Mouse (Mus musculus) frontal cortex, adult 2 months (tissue): ENCODE results near the gene Kcmf1. TPM values are rescaled to one million over a fixed set of nuclear protein-coding genes. Genes with fewer than 3 reads are reported as not detected.
A peak's percentile ranks its signal among the peaks of the same experiment; 100 is the strongest.

ENCODE experiments used
- DNase-seq, 2 experiments: peaks; one replicate each; pipeline ENCODE4 v3.0.0; 2022; ENCODE audit warnings: low spot score in 1 of 2; ENCODE audit errors: extremely low spot score in 1 of 2
- polyA plus RNA-seq: library from polyadenylated mRNA; depleted of rRNA; stranded (reverse); fragments of >200 nt; gene quantifications from 2 replicates; pipeline ENCODE4 v1.2.3, GENCODE M21; 2012; rRNA removed

The Kcmf1 gene
- 73.0 and 89.1 TPM in 2 replicates for polyA plus RNA-seq

GRCm38 (mm10) chr6:72899781-72900681 lies at the start of gene Kcmf1:
Kcmf1 (minus strand) TSS chr6:72899979.
- peak in 1 of 2 experiments; percentile 50 for DNase-seq

GRCm38 (mm10) chr6:72949161-72949756 lies 49.5 kb upstream of the Kcmf1 start:
- peak; percentile 64 to 82 for DNase-seq

- no peak for DNase-seq
These were observed 48.6 kb upstream of the Kcmf1 start for GRCm38 (mm10) chr6:72948392-72948791.

- no peak for DNase-seq
These were observed 48.2 kb upstream of the Kcmf1 start for GRCm38 (mm10) chr6:72947960-72948359.

- DNase-seq = peak in 1 of 2 experiments; percentile 91
These were observed 40.7 kb upstream of the Kcmf1 start for GRCm38 (mm10) chr6:72940493-72940892.

- DNase-seq = no peak
These were observed 38.1 kb upstream of the Kcmf1 start for GRCm38 (mm10) chr6:72937859-72938258.

- DNase-seq = no peak
These were observed 37.7 kb upstream of the Kcmf1 start for GRCm38 (mm10) chr6:72937430-72937829.

GRCm38 (mm10) chr6:72932955-72933354 lies 33.2 kb upstream of the Kcmf1 start:
- DNase-seq = no peak

GRCm38 (mm10) chr6:72931533-72931932 lies 31.8 kb upstream of the Kcmf1 start:
- DNase-seq = no peak

- DNase-seq = no peak
These were observed 30.1 kb upstream of the Kcmf1 start for GRCm38 (mm10) chr6:72929795-72930398.

- DNase-seq = peak; percentile 2 to 49
These were observed 27.1 kb upstream of the Kcmf1 start for GRCm38 (mm10) chr6:72926755-72927482.

- no peak for DNase-seq
These were observed 26.3 kb upstream of the Kcmf1 start for GRCm38 (mm10) chr6:72926031-72926430.

GRCm38 (mm10) chr6:72923381-72923780 lies 23.6 kb upstream of the Kcmf1 start:
- DNase-seq = no peak

GRCm38 (mm10) chr6:72921081-72921480 lies 21.3 kb upstream of the Kcmf1 start:
- no peak for DNase-seq

GRCm38 (mm10) chr6:72918510-72919033 lies 18.8 kb upstream of the Kcmf1 start:
- no peak for DNase-seq

- no peak for DNase-seq
These were observed 16.6 kb upstream of the Kcmf1 start for GRCm38 (mm10) chr6:72916330-72916729.

- DNase-seq = no peak
These were observed 14.4 kb upstream of the Kcmf1 start for GRCm38 (mm10) chr6:72914087-72914749.

GRCm38 (mm10) chr6:72911261-72911660 lies 11.5 kb upstream of the Kcmf1 start:
- DNase-seq = no peak

- DNase-seq = no peak
These were observed 2.6 kb upstream of the Kcmf1 start for GRCm38 (mm10) chr6:72902254-72902990.
